Mouse (Mus musculus) bone marrow, adult 2 months (tissue): Measurements from ENCODE around the gene C8a.

Source experiments
- CTCF ChIP-seq: fragments of 200-500 bp; IDR thresholded peaks from 2 replicates; pipeline ENCODE4 v1.5.1; 2011; ENCODE audit warnings: low read length, control low read depth; ENCODE audit not compliant: control insufficient read depth, insufficient read depth
- POLR2A ChIP-seq: fragments of 200-500 bp; IDR thresholded peaks from 2 replicates; pipeline ENCODE4 v1.6.1; 2011; ENCODE audit warnings: low read depth, mild to moderate bottlenecking, control low read depth, low read length, borderline replicate concordance; ENCODE audit not compliant: control insufficient read depth

DNA sequence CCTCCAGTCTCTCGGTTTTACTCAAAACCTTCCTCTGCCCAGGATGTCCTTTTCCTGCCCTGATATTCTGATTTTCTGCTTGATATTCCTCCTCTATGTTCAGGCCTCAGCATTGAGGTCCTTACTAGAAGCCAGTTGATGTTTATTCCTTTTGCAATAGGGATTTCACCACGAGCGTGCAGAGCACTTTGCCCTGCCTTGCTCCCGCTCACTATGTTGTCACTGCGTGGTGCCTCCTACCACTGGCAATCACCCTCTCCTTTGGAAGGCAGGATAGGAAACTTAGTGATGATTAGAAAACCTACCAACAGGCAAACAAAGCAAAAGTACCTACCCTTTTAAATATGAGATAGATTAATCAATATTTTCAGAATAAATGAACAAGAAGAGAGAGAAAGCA, 96.7 kb downstream of the C8a start:
- TF ChIP-seq CTCF = no peak
- no peak for TF ChIP-seq POLR2A
